Mouse (Mus musculus) stomach, embryonic 15.5 days (tissue): ENCODE results near the gene Stxbp3. TPM values are rescaled to one million over a fixed set of nuclear protein-coding genes. Genes with fewer than 3 reads are reported as not detected.

Experiments
- ATAC-seq: fragments of 200-750 bp; cut with Nextera tagmentation; 2 replicates; pipeline ENCODE4 v1.8.0; 2017; ENCODE audit warnings: low read depth, moderate number of reproducible peaks, moderate TSS enrichment; ENCODE audit not compliant: insufficient read depth, low FRiP score
- H3K27ac ChIP-seq: fragments of 300-500 bp; sonication (generic); 2 replicates; pipeline ENCODE4 v1.5.1; 2015; ENCODE audit warnings: mild to moderate bottlenecking, inconsistent platforms
- H3K27me3 ChIP-seq: fragments of 300-500 bp; sonication (generic); replicated peaks from 2 replicates; pipeline ENCODE4 v1.6.1; 2015; ENCODE audit warnings: inconsistent platforms
- H3K36me3 ChIP-seq: fragments of 300-500 bp; sonication (generic); 2 replicates; pipeline ENCODE4 v1.6.1; 2015; ENCODE audit warnings: inconsistent platforms
- H3K4me1 ChIP-seq: fragments of 300-500 bp; sonication (generic); 2 replicates; pipeline ENCODE4 v1.6.1; 2015; ENCODE audit warnings: inconsistent platforms
- H3K4me2 ChIP-seq: fragments of 300-500 bp; sonication (generic); 2 replicates; pipeline ENCODE4 v1.6.1; 2015; ENCODE audit warnings: mild to moderate bottlenecking, inconsistent platforms
- H3K4me3 ChIP-seq: fragments of 300-500 bp; sonication (generic); replicated peaks from 2 replicates; pipeline ENCODE4 v1.5.1; 2015; ENCODE audit warnings: inconsistent platforms
- H3K9ac ChIP-seq: fragments of 300-500 bp; sonication (generic); 2 replicates; pipeline ENCODE4 v1.6.1; 2015; ENCODE audit warnings: inconsistent platforms
- H3K9me3 ChIP-seq: fragments of 300-500 bp; sonication (generic); 2 replicates; pipeline ENCODE4 v1.6.1; 2016; ENCODE audit warnings: inconsistent platforms
- WGBS: fragments of 180-500 bp; shearing (Covaris S2); methylation state at CpG from one replicate; pipeline ENCODE4 v1.1.7; 2015; 5-methylcytosine and 5-hydroxymethylcytosine counted together
- polyA plus RNA-seq: library from polyadenylated mRNA; unstranded; fragments of >200 nt; fragmentation: Nextera tagmentation; extraction: Ambion mirVana; gene quantifications from 2 replicates; pipeline ENCODE4 v1.2.1, GENCODE M21; 2015

The Stxbp3 gene
- polyA plus RNA-seq, 1 experiment from 2014 or later, result 40.3 TPM

DNA sequence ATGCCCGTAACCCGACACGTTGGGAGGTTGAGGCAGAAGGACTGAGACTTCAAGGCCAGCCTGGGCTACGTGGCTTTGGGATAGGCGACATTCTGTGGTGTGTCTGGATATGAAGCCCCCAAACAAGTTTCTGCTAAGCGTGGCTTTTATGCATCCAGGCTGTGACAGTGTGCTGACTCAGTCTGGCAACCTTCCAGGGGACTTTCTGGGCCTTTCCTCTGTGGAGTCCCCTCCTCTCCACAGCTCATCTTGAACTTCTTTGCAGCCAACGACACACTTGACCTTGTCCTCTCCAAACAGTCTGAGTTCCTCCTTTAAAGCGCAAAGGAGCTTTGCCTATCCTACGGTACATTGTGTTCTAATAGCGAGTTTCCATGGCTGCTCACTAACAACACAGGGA lies 15.5 kb upstream of the Stxbp3 start:
- Histone ChIP-seq H3K27ac (0 out of 2 replicates have a peak overlapping the region, but pooled peaks have one; percentile 3), H3K9me3 (no peaks in the 10 kb centered on the region), H3K36me3 (no peaks in the 10 kb centered on the region), H3K4me3 (no peak overlapping the region), H3K9ac (no peak overlapping the region), H3K4me1 (peaks cover 29% of the 10 kb centered on the region; the same call in 1 of the 2 replicates), H3K4me2 (no peak overlapping the region), H3K27me3 (no peaks in the 10 kb centered on the region)
- WGBS, result 55% methylated on average over 10 of the region's 10 CpGs
- ATAC-seq, result no peak

DNA sequence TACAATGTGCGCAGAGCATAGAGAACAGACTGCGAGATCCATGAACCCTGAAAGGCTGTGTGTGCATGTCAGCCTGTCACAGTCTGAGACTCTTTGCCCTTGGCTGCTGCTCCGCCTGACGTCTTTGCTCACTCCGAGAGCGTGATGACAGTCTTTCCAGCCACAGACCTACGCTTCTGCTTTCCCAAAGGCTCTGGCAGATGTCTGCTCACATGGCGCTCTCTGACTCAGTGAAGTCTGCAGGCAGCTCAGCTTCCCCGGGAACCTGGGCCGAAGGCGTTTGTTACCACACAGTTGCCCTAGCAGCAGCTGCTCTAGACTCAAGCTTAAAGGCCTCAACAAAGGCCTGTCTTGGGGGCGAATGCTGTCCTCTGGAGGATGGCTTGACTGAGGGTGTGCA lies 15.0 kb upstream of the Stxbp3 start:
- WGBS, result 55% methylated on average over 12 of the region's 12 CpGs
- no peaks in the 10 kb centered on the region for H3K36me3 ChIP-seq
- H3K4me2 ChIP-seq, result no peak overlapping the region
- ATAC-seq, result no peak
- H3K9me3 ChIP-seq, result no peaks in the 10 kb centered on the region
- no peak overlapping the region for H3K4me3 ChIP-seq
- H3K27me3 ChIP-seq, result no peaks in the 10 kb centered on the region
- H3K4me1 ChIP-seq, result peaks cover 34% of the 10 kb centered on the region; the same call in 1 of the 2 replicates
- 0 out of 2 replicates have a peak overlapping the region, but pooled peaks have one; percentile 3 for H3K27ac ChIP-seq
- no peak overlapping the region for H3K9ac ChIP-seq

GRCm38 (mm10) chr3:108853266-108853665 lies 12.9 kb upstream of the Stxbp3 start:
- WGBS, result 70% methylated on average over 1 of the region's 1 CpGs
- no peak for ATAC-seq
- no peaks in the 10 kb centered on the region for H3K27me3 ChIP-seq
- no peak overlapping the region for H3K27ac ChIP-seq
- no peak overlapping the region for H3K4me2 ChIP-seq
- H3K36me3 ChIP-seq, result no peaks in the 10 kb centered on the region
- no peak overlapping the region for H3K4me3 ChIP-seq
- H3K4me1 ChIP-seq, result peaks cover 34% of the 10 kb centered on the region; the same call in 1 of the 2 replicates
- H3K9me3 ChIP-seq, result no peaks in the 10 kb centered on the region
- no peak overlapping the region for H3K9ac ChIP-seq

- no peaks in the 10 kb centered on the region for H3K27me3 ChIP-seq
- no peak overlapping the region for H3K4me3 ChIP-seq
- no peaks in the 10 kb centered on the region for H3K36me3 ChIP-seq
- H3K27ac ChIP-seq, result no peak overlapping the region
- H3K9ac ChIP-seq, result no peak overlapping the region
- peaks cover 30% of the 10 kb centered on the region; the same call in 1 of the 2 replicates for H3K4me1 ChIP-seq
- no peak for ATAC-seq
- WGBS, result 55% methylated on average over 6 of the region's 6 CpGs
- H3K9me3 ChIP-seq, result no peaks in the 10 kb centered on the region
- H3K4me2 ChIP-seq, result no peak overlapping the region
These were observed 11.8 kb upstream of the Stxbp3 start for GRCm38 (mm10) chr3:108851996-108852697.

- Histone ChIP-seq H3K9ac (no peak overlapping the region), H3K4me2 (no peak overlapping the region), H3K4me1 (peaks cover 30% of the 10 kb centered on the region; the same call in 1 of the 2 replicates), H3K27me3 (no peaks in the 10 kb centered on the region), H3K36me3 (no peaks in the 10 kb centered on the region), H3K27ac (no peak overlapping the region), H3K4me3 (no peak overlapping the region), H3K9me3 (no peaks in the 10 kb centered on the region)
- 51% methylated on average over 3 of the region's 3 CpGs for WGBS
- no peak; the same call in 1 of the 2 replicates for ATAC-seq
These were observed 11.2 kb upstream of the Stxbp3 start for GRCm38 (mm10) chr3:108851554-108851953.

DNA sequence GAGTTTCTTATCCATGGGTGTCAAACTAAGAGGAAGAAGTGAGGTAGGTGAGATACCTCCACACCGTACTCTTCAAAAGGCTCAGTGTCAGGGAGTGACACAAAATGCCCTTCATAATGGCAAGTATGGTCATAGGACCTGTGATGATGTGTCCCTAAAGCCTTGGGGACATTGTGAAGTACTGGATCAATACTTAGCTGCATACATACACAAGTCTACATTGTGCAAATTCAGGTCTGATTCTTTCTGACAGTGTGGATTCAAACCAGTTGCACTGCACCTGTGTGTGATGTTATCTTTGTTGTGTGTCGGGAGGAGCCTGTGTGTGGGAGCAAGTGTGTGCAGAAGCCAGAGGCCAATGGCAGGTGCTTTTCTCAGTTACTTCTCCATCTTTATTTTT lies 10.7 kb upstream of the Stxbp3 start:
- Histone ChIP-seq H3K9me3 (no peaks in the 10 kb centered on the region), H3K9ac (no peak overlapping the region), H3K4me3 (no peak overlapping the region), H3K4me1 (peaks cover 29% of the 10 kb centered on the region; the same call in 1 of the 2 replicates), H3K36me3 (no peaks in the 10 kb centered on the region), H3K27me3 (no peaks in the 10 kb centered on the region), H3K27ac (no peak overlapping the region), H3K4me2 (no peak overlapping the region)
- ATAC-seq, result no peak
- 82% methylated on average over 2 of the region's 2 CpGs for WGBS

DNA sequence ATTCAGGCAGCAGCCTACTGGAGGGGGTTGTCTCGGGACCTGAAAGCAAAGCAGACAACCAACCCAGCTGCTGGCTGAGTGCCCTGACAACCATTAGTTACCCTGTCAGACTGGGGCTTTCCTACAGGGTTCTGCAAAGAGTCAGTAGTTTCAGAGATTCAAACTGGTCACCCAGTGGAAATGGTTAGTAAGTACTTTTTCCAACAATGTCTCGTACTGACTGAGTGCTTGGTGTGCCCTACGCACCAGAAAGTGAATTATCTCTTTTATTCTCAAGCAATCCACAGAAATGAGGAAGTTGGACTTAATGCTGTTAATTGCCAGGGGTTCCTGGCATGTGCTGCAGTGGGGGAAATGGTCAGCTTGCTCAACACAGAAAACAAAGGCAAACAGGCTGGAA lies 10.2 kb upstream of the Stxbp3 start:
- no peak overlapping the region for H3K9ac ChIP-seq
- no peaks in the 10 kb centered on the region for H3K36me3 ChIP-seq
- H3K4me3 ChIP-seq, result no peak overlapping the region
- no peak for ATAC-seq
- H3K9me3 ChIP-seq, result no peaks in the 10 kb centered on the region
- peaks cover 24% of the 10 kb centered on the region; the same call in 1 of the 2 replicates for H3K4me1 ChIP-seq
- H3K27me3 ChIP-seq, result no peaks in the 10 kb centered on the region
- H3K27ac ChIP-seq, result 0 out of 2 replicates have a peak overlapping the region, but pooled peaks have one; percentile 12
- WGBS, result 27% methylated on average over 3 of the region's 3 CpGs
- no peak overlapping the region for H3K4me2 ChIP-seq

DNA sequence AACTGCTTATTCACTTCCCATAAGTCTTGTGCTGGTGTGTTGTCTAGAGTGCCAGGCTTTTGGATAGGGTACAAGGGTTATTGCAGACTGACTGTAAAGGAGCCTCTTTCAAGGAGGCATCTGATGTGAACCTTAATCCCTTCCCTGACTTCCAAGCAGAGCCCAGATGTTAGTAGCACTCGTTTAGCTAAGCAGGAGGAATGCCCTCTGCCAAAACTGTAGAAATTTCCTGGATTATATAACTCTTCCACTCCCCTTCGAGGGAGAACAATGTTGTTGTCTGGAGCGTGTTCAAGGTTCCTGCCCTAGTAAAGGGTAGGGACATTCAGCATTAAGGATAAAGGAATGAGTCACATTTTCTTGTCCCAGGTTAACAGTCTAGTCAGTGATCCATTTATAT lies 6.3 kb upstream of the Stxbp3 start:
- H3K27me3 ChIP-seq, result no peaks in the 10 kb centered on the region
- no peaks in the 10 kb centered on the region for H3K36me3 ChIP-seq
- H3K27ac ChIP-seq, result no peak overlapping the region
- H3K4me1 ChIP-seq, result peaks cover 9% of the 10 kb centered on the region; the same call in 1 of the 2 replicates
- ATAC-seq, result no peak
- no peak overlapping the region for H3K9ac ChIP-seq
- H3K9me3 ChIP-seq, result no peaks in the 10 kb centered on the region
- WGBS, result 57% methylated on average over 3 of the region's 3 CpGs
- no peak overlapping the region for H3K4me2 ChIP-seq
- H3K4me3 ChIP-seq, result no peak overlapping the region

DNA sequence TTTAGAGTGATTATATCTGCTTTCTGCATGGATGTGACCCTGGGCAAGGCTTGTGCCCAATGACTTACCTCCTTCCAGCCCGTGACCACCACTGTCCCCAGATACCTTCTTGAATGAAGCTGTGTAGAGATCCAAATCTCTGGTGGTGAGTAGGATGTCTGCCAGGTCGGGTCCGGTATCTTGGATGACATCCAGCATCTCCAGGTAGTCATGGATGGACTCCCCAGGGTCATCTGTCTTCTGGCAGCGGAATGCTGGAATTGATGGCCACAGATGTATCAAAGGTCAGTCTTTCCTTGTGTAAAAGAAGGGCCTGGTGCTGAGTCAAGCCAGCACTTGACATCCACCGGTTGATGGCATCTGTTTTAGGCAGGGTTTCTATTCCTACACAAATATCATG lies 4.2 kb upstream of the Stxbp3 start:
- no peak for ATAC-seq
- H3K9me3 ChIP-seq, result no peaks in the 10 kb centered on the region
- WGBS, result 70% methylated on average over 5 of the region's 5 CpGs
- H3K4me2 ChIP-seq, result no peak overlapping the region
- no peaks in the 10 kb centered on the region for H3K36me3 ChIP-seq
- H3K9ac ChIP-seq, result no peak overlapping the region
- H3K4me3 ChIP-seq, result no peak overlapping the region
- H3K27me3 ChIP-seq, result no peaks in the 10 kb centered on the region
- no peaks in the 10 kb centered on the region for H3K4me1 ChIP-seq
- H3K27ac ChIP-seq, result no peak overlapping the region

DNA sequence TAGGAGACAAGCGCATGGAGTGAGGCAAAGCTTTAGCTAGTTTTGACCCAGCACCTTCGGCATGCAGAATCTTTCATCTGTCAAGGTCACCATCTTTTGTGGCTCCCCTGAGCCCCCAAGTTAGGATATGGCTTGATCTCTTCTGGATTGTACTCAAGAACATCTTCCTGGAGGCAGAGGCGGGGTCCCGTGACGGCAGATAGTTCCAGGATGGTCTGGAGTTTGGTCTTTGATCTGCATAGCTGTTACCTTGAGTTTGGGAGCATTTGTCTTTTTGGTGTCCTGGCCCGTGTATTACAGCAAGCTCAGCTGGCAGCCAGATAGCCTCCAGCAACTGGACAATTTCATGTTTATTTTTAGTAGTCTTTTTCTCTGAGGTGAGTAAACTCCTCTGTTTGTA lies 3.7 kb upstream of the Stxbp3 start:
- Histone ChIP-seq H3K27ac (no peak overlapping the region), H3K4me3 (no peak overlapping the region), H3K27me3 (no peaks in the 10 kb centered on the region), H3K36me3 (no peaks in the 10 kb centered on the region), H3K9me3 (no peaks in the 10 kb centered on the region), H3K4me1 (peaks cover 2% of the 10 kb centered on the region; the same call in 1 of the 2 replicates), H3K4me2 (no peak overlapping the region), H3K9ac (no peak overlapping the region)
- ATAC-seq, result no peak
- WGBS, result 84% methylated on average over 6 of the region's 6 CpGs

DNA sequence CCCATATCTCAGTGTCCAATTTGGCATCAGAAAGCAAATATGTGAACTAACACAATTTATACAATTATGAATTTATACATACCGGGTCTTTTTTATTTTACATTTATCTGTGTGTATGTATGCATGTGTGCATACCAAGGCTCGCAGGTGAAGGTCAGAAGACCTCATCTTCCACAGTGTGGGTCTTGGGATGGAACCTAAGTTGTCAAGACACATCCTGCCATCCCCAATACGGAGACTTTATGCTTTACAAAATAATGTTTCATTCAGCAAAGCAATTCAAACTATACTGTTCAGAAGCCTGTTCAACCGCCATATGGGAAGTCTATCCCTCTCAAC lies 359 bp upstream of the Stxbp3 start:
- Histone ChIP-seq H3K27me3 (no peaks in the 10 kb centered on the region), H3K4me2 (no peak overlapping the region), H3K9me3 (no peaks in the 10 kb centered on the region), H3K36me3 (no peaks in the 10 kb centered on the region; the same call in none of the 2 replicates), H3K9ac (no peak overlapping the region), H3K4me3 (no peak overlapping the region), H3K27ac (no peak overlapping the region), H3K4me1 (peaks cover 10% of the 10 kb centered on the region; the same call in 1 of the 2 replicates)
- 53% methylated on average over 4 of the region's 4 CpGs for WGBS
- ATAC-seq, result 0 out of 2 replicates have a peak, but pooled peaks have one; percentile 8

GRCm38 (mm10) chr3:108839647-108839999 lies 703 bp downstream of the Stxbp3 start:
- Histone ChIP-seq H3K36me3 (no peaks in the 10 kb centered on the region; the same call in none of the 2 replicates), H3K27ac (peak overlapping the region; percentile 86), H3K27me3 (no peaks in the 10 kb centered on the region), H3K4me3 (peak overlapping the region; percentile 60), H3K4me1 (peaks cover 10% of the 10 kb centered on the region; the same call in 1 of the 2 replicates), H3K9ac (peak overlapping the region; percentile 40), H3K4me2 (peak overlapping the region; percentile 60), H3K9me3 (no peaks in the 10 kb centered on the region)
- no peak for ATAC-seq
- 3% methylated on average over 8 of the region's 8 CpGs for WGBS
